14 mouse cellular contexts compared by ENCODE assay signal in the genomic region with DNA sequence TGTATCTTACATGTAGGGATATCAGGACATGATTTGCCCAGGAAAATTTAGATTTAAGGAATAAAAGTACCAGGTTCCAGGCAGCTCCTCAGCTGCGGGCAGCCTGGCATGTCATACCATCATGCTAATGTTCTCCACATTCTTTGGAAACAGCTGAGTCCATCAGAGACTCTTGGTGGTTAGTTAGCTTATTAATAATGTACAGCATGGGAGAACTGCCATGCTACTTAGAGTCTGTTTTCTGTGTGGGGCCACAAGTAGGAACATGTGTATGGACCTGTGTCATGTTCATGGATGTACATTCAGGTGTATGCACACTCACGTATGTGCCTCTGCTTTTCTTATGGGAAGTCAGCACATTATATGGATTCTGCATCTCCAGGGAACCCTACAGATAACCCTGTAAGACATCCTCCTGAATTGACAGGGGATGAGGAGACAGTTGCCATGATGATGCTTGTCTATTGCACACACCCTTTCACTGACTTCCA. TPM values are rescaled to one million over a fixed set of nuclear protein-coding genes. Genes with fewer than 3 reads are reported as not detected.
DNase-seq lines count a peak whose midpoint lies in the region; ATAC-seq lines count a peak whose summit lies in the region.
"Had no signal": no experiment of that assay in that cellular context is flagged by ENCODE, and none has a peak within 500 bp of the region (broad histone marks: within the 10 kb centered on the region; RNA-seq: fewer than 3 reads in every experiment).

No protein-coding gene starts in this region.

- no peaks in the 10 kb centered on the region for H3K4me1 ChIP-seq in hindbrain, embryonic 11.5 days (replicated peaks; ENCODE audit: control insufficient read depth, insufficient read depth, low read length)
- no peaks in the 10 kb centered on the region for H3K4me1 ChIP-seq in hindbrain, embryonic 12.5 days
- H3K4me1 ChIP-seq: hindbrain, embryonic 15.5 days had no signal

- peak; percentile 2 for DNase-seq in hindbrain, embryonic 11.5 days (ENCODE audit: low spot score)
- DNase-seq in 3T3-L1 (ENCODE audit: low read depth, low spot score) (peak; percentile 4), A20 (ENCODE audit: low read depth, low spot score) (peak; percentile 18)
- DNase-seq in induced T-regulatory cell, adult 2 months (ENCODE audit: low read depth), result peak; percentile 7
- DNase-seq in right cerebral cortex, postnatal 14 days, result no peak
- DNase-seq in frontal cortex, postnatal 36 days (ENCODE audit: low spot score in 2 of 2), result no peak
- no peak for DNase-seq in layer of hippocampus, postnatal 10 days (ENCODE audit: low spot score in 2 of 2)

- H3K4me2 ChIP-seq in hindbrain, embryonic 11.5 days (replicated peaks; ENCODE audit: low read depth, low read length), result no peak overlapping the region
- H3K4me2 ChIP-seq in hindbrain, embryonic 12.5 days (replicated peaks), result no peak overlapping the region
- H3K4me2 ChIP-seq: hindbrain, embryonic 15.5 days had no signal

- peaks cover 60% of the 10 kb centered on the region for H3K9me3 ChIP-seq in hindbrain, embryonic 11.5 days (ENCODE audit: control insufficient read depth, low read length)
- peaks cover 61% of the 10 kb centered on the region for H3K9me3 ChIP-seq in hindbrain, embryonic 12.5 days (replicated peaks)

- H3K4me3 ChIP-seq in hindbrain, embryonic 11.5 days (ENCODE audit: low read depth, low read length), result no peak overlapping the region
- H3K4me3 ChIP-seq in hindbrain, embryonic 12.5 days, result no peak overlapping the region
- H3K4me3 ChIP-seq: gastrocnemius, adult 2 months; hindbrain, embryonic 15.5 days had no signal

- H3K9ac ChIP-seq in hindbrain, embryonic 11.5 days (ENCODE audit: low read depth, low read length), result no peak overlapping the region
- no peak overlapping the region for H3K9ac ChIP-seq in hindbrain, embryonic 12.5 days
- H3K9ac ChIP-seq: hindbrain, embryonic 15.5 days; liver, embryonic 14.5 days had no signal

- no peak for ATAC-seq in hindbrain, embryonic 11.5 days (ENCODE audit: low FRiP score)
- no peak for ATAC-seq in hindbrain, embryonic 12.5 days (ENCODE audit: low FRiP score)
- ATAC-seq: activated CD4-positive, CD25-positive, alpha-beta regulatory T cell, adult 4 months had no signal

- H3K27me3 ChIP-seq in hindbrain, embryonic 11.5 days (ENCODE audit: control insufficient read depth, insufficient read depth, low read length), result no peaks in the 10 kb centered on the region
- no peaks in the 10 kb centered on the region for H3K27me3 ChIP-seq in hindbrain, embryonic 12.5 days
- H3K27me3 ChIP-seq: hindbrain, embryonic 15.5 days had no signal

- H3K27ac ChIP-seq in hindbrain, embryonic 11.5 days (ENCODE audit: low read depth, low read length), result no peak overlapping the region
- no peak overlapping the region for H3K27ac ChIP-seq in hindbrain, embryonic 12.5 days
- H3K27ac ChIP-seq: gastrocnemius, adult 2 months; hindbrain, embryonic 15.5 days; liver, embryonic 14.5 days had no signal

- H3K36me3 ChIP-seq in hindbrain, embryonic 11.5 days (ENCODE audit: control insufficient read depth, insufficient read depth, low read length), result no peaks in the 10 kb centered on the region
- no peaks in the 10 kb centered on the region for H3K36me3 ChIP-seq in hindbrain, embryonic 12.5 days
- H3K36me3 ChIP-seq: hindbrain, embryonic 15.5 days had no signal

- 79% methylated on average over 2 of the region's 2 CpGs for WGBS in hindbrain, embryonic 11.5 days
- WGBS in hindbrain, embryonic 12.5 days, result 81% methylated on average over 2 of the region's 2 CpGs

RNA-seq across cellular contexts. Expression of a gene that starts 2.7 kb away (rescaled TPM):
- polyA plus RNA-seq in hindbrain, embryonic 11.5 days (2014; fragmentation: Nextera tagmentation; extraction: Ambion mirVana), result not detected in 2 replicates
- not detected in 2 replicates for polyA plus RNA-seq in hindbrain, embryonic 12.5 days (2016; fragmentation: Nextera tagmentation; extraction: Ambion mirVana)
- not detected for total RNA-seq in layer of hippocampus, postnatal 10 days (2021)
- total RNA-seq: gastrocnemius, adult 2 months had no signal
- polyA plus RNA-seq: activated CD4-positive, CD25-positive, alpha-beta regulatory T cell, adult 4 months; hindbrain, embryonic 15.5 days had no signal

RNA-seq across cellular contexts. Expression of a gene that starts 8.9 kb away (rescaled TPM):
- polyA plus RNA-seq in hindbrain, embryonic 11.5 days (2014; fragmentation: Nextera tagmentation; extraction: Ambion mirVana), result 14.0 and 14.7 TPM in 2 replicates
- polyA plus RNA-seq in hindbrain, embryonic 12.5 days (2016; fragmentation: Nextera tagmentation; extraction: Ambion mirVana), result 14.1 and 19.0 TPM in 2 replicates
- 1 to 10 TPM; 3.2 to 5.4 TPM for total RNA-seq in layer of hippocampus, postnatal 10 days (2021)
- total RNA-seq: gastrocnemius, adult 2 months had no signal

RNA-seq across cellular contexts. Expression of a gene that starts 12.3 kb away (rescaled TPM):
- 1.3 and 1.7 TPM in 2 replicates for polyA plus RNA-seq in hindbrain, embryonic 11.5 days (2014; fragmentation: Nextera tagmentation; extraction: Ambion mirVana)
- 1.0 and 1.3 TPM in 2 replicates for polyA plus RNA-seq in hindbrain, embryonic 12.5 days (2016; fragmentation: Nextera tagmentation; extraction: Ambion mirVana)
- total RNA-seq in layer of hippocampus, postnatal 10 days (2021), result under 1 TPM; 0.07 to 0.87 TPM
- total RNA-seq: gastrocnemius, adult 2 months had no signal
- polyA plus RNA-seq: cortical plate, adult 2 months had no signal

RNA-seq across cellular contexts. Expression of a gene that starts 14.1 kb away (rescaled TPM):
- not detected in 2 replicates for polyA plus RNA-seq in hindbrain, embryonic 11.5 days (2014; fragmentation: Nextera tagmentation; extraction: Ambion mirVana)
- polyA plus RNA-seq in hindbrain, embryonic 12.5 days (2016; fragmentation: Nextera tagmentation; extraction: Ambion mirVana), result 0.10 and 0.12 TPM in 2 replicates
- not detected for total RNA-seq in layer of hippocampus, postnatal 10 days (2021)
- total RNA-seq: gastrocnemius, adult 2 months had no signal
- polyA plus RNA-seq: activated CD4-positive, CD25-positive, alpha-beta regulatory T cell, adult 4 months; cortical plate, adult 2 months; hindbrain, embryonic 15.5 days had no signal

RNA-seq across cellular contexts. Expression of a gene that starts 48.7 kb away (rescaled TPM):
- polyA plus RNA-seq in hindbrain, embryonic 11.5 days (2014; fragmentation: Nextera tagmentation; extraction: Ambion mirVana), result not detected in 2 replicates
- polyA plus RNA-seq in hindbrain, embryonic 12.5 days (2016; fragmentation: Nextera tagmentation; extraction: Ambion mirVana), result not detected in 2 replicates
- total RNA-seq in layer of hippocampus, postnatal 10 days (2021), result not detected
- polyA plus RNA-seq: activated CD4-positive, CD25-positive, alpha-beta regulatory T cell, adult 4 months; cortical plate, adult 2 months; hindbrain, embryonic 15.5 days; large intestine, adult 2 months had no signal

Comparison
In these comparisons a context has a peak if more than half of its experiments do, and no peak if none do; other contexts are left out.
1. DNase-seq: peak in hindbrain, embryonic 11.5 days (single experiment), 3T3-L1 (single experiment), A20 (single experiment) and induced T-regulatory cell, adult 2 months (single experiment); none in right cerebral cortex, postnatal 14 days (single experiment), frontal cortex, postnatal 36 days (0 of 2) and layer of hippocampus, postnatal 10 days (0 of 2).